Mouse (Mus musculus): Measurements from ENCODE around the gene Daam1. TPM values are rescaled to one million over a fixed set of nuclear protein-coding genes. Genes with fewer than 3 reads are reported as not detected.
"Not testable (repeated sequence)": the region's sequence is repeated elsewhere in the genome, so short reads cannot be mapped to it uniquely, and the experiment has no call there.

Daam1 gene
- total RNA-seq, 2 experiments from 2014 or later, result 66.6 to 71.9 TPM

DNA sequence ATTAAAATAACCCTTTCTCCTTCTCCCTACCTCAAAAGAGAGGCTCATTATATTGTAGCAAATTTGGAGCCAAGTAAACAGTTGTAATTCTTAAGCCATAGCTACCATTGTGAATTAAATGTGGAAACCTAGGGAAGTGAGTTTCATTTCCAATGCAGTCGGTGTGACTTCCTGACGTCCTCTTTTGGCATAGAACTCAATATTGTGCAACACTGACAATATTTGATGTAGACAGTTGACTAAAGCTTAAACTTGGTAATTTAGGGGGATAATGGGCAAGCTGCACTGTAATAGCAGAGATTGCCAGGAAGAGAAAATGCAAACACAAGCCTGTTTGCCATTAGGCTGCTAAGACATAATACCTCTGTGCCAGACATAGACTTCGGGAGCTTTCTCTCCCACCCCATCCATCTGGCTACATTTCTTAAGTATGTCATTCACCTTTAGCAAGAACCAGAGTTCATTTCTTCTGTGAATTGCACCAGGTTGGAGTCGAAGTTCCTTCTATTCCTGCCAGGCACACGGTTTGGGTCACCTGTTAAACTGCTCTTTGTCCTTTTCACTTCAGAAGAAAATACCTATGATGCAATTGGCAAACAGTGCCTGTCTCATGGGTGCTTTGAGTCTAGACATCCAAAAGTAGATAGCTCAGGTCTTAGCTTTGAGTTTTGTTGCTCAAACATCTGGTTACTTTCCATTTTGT is 5.2 kb downstream of the Daam1 start:
- DNase-seq, result no peak

- no peak for DNase-seq
Observed at GRCm38 (mm10) chr12:71836776-71837175, 5.9 kb downstream of the Daam1 start.

DNA sequence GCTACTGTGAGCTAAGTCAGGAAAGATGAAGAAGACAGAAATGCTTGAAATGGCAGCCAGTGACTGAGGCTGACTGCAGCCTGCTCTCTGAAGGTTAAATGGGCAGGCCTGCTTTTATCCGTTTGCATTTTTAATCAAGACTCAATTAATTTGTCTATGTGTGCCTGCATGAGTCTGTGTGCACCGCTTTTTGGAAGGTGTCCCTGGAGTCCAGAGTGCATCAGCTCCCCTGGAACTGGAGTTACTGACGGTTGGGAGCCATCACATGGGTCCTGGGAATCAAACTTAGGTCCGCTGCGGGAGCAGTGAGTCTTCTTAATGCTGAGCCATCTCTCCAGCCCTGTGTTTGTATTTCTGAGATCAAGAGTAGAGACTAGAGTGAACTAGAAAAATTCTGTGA is 6.7 kb downstream of the Daam1 start:
- DNase-seq, result no peak

DNA sequence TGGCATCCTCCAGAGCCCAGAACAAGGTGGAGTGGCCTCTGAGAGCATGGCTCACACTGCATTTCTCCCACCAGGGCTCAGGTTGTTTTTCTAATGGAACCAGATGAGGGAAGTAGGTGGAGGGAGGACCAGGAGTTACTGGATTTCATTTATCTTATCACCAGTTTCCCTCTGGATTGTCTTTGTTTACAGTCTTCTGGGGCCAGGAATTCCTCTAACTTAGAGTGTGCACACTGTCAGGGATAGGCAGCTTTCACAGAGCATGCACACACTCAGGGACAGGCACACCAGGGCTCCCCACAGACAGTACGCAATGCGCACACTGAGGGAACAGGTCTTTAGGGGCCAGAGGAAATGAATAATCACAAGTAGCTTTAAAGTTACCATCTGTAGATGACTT is 7.4 kb downstream of the Daam1 start:
- no peak for DNase-seq

- no peak for DNase-seq
Observed at GRCm38 (mm10) chr12:71839653-71840052, 8.8 kb downstream of the Daam1 start.

DNA sequence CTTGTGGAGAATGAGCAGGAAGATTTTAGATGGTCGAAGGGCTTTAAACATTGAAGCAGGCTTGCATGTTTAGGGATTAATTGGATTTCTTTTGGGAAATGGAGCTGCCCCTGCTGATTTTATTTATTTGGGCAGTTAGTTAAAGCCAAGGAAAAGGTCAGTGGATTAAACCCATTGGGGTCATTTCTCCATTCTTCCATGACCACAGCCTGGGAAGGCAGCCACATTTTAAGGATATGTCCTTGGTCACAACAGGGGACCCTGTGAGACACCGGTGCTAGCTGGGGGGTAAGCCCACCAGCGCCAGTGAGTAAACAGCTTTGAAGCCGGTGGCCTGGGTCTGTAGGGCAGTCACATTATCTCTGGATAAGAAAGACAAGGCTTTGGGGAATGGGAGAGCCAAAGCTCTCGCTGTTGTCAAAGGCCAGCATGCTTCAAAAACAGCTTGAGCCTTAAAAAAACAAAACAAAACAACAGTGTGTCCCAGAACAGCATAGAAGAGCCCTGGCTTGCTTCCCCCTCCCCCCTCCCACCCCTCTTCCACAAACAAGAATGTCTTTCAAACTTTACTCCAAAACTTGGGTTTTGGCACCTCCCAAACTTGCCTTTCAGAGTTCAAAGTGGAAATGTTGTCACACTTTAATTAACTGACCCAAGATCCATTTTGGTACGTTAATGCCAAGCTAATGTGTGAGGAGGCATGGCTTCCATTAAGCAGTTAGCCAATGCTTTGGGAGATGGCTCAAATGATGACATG is 9.7 kb downstream of the Daam1 start:
- no peak for DNase-seq

DNA sequence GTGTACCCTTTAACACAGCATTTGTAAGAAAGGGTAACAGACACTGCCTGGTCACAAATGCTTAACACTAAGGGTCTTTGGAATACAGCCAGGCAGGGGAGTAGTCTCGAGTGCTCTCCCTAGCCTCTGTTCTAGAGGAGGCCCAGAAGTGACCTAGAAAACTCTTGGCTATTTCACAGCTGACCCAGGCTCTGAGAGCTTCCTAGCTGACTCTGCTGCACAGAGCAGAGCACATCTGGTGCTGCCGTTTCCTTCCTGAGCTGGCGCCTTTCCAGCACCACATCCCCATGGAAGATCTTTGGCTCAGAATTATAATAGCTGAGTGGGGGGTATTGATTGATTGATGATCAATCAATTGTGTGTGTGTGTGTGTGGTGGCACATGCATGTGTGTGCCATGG is 11.1 kb downstream of the Daam1 start:
- DNase-seq, result no peak

DNA sequence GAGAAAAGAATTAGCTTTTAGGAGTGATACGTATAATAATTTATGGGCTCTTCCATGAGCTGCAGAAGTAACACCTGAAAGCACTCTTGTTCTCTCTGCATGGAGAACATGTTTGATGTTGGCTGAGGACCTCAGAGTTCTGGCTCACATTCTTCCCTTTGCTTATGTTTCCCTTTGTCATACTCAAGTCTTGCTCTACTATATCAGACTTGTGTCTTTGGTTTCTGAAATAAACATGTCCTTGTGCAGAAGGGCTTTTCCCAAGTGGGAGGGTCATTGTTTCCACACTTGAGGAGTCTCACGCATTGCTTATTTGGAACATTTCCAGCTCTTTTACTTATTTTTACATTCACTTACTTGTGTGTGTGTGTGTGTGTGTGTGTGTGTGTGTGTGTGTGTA is 11.7 kb downstream of the Daam1 start:
- no peak for DNase-seq

DNA sequence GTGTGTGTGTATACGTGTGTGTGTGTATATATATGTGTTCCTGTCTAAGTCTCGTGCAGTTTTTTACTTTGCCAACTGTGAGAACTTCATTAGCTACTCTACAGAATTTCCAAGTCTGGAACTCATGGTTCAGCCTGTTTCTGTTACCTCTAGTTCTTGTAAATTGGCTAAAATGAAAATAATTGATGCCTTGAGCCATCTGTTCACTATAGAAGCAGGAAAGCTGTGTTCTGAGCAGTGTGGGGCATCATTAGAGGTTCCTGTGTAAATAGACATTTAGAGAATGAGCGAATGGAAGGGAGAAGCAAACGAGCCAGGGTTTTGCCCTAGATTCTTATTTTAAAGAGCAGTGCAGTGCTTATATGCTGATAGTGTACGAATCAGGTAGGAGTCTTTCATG is 14.6 kb downstream of the Daam1 start:
- no peak for DNase-seq

DNA sequence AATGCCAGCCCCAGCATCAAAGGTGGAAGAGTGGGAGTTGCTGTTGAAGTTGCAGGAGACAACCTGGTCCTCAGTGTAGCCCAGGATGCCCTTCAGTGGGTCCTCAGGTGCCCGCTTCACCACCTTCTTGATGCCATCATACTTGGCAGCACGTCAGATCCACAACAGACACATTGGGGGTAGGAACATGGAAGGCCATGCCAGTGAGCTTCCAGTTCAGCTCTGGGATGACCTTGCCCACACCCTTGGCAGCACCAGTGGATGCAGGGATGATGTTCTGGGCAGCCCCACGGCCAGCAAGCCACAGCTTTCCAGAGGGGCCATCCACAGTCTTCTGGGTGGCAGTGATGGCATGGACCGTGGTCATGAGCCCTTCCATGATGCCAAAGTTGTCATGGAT is 15.5 kb downstream of the Daam1 start:
- not testable (repeated sequence) for DNase-seq

- not testable (repeated sequence) for DNase-seq
Observed at GRCm38 (mm10) chr12:71847024-71847423, 16.1 kb downstream of the Daam1 start.

GRCm38 (mm10) chr12:71847617-71848016 is 16.7 kb downstream of the Daam1 start:
- DNase-seq, result no peak

GRCm38 (mm10) chr12:71848037-71848776 is 17.3 kb downstream of the Daam1 start:
- DNase-seq, result no peak

GRCm38 (mm10) chr12:71849051-71849450 is 18.2 kb downstream of the Daam1 start:
- DNase-seq, result no peak

DNA sequence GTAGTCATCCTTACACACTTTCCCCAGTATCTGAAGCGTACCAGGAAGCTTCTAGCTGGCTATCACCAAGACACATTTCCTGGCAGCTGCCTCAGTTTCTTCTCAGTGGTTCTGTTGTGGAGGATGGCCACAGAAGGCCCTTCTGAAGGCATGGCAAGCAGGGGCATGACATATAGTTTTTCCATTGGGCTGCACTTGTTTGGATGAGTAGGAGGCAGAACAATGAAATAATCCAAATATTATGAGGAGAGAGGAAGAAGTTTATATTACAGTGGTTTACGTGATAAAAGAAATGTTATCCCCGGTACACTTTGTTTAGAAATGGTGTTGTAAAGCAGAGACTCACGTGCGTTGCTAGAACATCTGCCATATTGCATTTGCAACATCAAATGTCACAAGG is 19.3 kb downstream of the Daam1 start:
- no peak for DNase-seq

DNA sequence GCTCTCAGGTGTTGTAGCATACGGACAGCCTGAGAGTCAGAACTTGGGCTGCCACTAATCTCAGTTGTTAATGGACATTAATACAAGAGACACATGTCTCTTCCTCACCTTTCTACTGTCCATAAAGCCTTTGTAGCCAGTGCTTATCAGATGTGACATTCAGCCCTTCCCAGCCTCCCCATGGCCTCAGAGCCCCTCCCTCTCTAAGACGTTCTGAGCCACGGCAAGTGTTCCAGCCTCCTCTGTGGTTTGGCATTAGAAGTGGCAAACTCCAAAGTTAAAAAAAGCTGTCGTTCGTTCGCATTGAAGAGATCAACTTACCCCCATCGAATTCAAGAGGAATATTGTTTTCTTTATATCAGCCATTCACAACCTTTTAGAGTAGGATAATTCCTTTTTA is 21.8 kb downstream of the Daam1 start:
- no peak for DNase-seq

DNA sequence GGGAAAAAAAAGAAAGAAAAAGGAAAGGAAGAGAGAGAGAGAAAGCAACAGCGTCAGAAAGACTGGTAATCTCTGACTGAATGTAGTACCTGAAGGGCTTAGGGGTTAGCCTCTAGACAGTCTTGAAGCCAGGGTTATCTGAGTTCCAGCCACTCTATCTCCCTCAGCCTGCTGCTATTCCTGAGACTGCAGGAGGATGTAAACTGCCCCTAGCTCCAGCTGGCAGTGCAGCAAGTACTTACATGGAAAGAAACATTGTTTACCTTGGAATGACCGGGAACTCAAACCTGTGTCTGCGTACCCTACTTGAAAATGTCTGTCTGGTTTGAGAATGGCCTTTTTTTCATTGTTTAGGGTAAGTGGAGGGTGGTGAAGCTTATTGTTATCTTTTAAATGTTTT is 22.8 kb downstream of the Daam1 start:
- no peak for DNase-seq

- no peak for DNase-seq
Observed at GRCm38 (mm10) chr12:71854191-71854590, 23.3 kb downstream of the Daam1 start.

DNA sequence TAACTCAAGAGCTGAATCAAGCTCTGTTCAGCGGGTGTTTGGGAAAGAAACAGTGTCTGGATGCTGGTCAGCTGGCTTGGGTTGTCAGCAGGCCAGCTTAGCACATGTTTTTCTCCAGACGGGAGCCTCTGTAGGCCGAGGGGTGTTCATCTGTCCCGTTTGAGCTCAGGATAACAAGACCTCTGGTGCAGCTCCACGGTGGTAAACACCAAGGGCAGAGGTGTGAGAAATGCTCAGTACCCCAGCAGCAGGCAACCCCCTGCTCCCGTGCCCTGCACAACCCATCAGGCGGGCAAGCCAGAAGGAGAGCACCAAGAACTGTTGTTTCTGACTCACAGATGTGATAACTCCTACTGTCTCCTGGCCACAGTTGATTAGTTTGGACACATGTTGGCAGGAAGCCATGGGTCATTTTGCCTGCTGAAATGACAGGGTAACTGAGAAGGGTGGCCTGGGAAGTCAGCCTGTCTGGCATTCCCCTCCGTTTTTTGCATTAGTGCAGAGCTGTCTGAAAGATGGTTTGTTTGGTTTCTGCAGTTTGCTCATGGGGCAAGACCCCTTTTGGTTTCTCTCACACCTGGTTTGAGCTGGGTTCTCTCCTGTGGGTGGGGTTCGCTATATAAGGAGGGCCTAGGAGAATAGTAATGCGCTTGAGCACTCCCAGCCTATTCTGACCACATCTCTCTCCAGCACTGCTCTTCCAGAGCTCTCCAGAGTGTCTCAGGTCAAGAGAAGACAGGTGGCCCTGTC is 25.0 kb downstream of the Daam1 start:
- DNase-seq, result peak; percentile 37 to 39

- no peak for DNase-seq
Observed at GRCm38 (mm10) chr12:71856480-71856754, 25.5 kb downstream of the Daam1 start.

DNA sequence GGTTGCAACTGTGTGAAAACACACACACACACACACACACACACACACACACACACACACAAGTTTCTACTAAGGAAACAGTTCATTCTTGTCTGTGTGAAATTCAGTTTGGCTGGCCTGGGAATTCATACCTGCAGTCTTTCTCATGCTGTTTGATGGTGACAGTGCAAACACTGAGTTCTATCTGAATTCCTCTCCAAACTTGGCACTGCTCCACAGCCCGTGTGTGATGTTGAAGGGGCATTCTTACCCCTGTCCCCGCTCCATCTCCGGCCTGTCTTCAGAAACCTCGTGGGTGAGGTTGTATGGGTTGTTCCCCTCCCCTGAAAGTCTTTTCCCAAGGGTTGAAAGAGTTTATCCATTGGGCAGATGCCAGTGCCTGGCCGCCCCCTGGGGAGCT is 28.2 kb downstream of the Daam1 start:
- no peak for DNase-seq

DNA sequence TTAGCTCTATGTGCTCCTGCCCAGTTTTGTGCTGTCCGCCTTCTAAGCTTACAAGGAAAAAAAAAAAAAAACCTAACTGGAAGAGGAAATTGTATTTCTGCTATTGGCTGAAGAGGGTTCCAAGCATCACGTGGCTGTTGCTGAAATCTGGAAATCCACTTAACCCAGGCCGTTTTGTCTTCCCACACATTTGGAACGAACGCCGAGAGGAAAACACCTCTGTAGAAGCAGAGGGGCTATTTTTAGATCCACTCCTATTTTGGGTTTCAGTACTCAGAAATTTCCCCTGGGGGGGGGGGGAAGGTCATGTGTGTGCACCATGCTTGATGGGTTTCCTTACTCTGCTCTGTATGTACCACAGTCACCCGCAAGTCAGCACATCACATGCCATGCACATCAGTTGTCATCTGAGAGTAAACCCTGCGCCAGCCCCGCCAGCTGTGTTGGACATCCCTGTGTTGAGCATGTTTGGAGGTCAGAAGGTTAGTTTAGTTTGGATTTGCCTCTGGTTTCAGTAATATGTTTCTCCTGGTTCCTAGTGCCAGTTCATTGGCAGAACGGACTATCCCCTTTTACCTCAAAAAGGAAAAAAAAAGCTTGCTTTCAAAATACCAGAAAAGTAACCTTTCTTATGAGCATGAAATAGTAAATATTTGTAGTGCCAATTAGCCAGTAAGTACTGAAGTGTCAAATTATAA is 33.1 kb downstream of the Daam1 start:
- no peak for DNase-seq

GRCm38 (mm10) chr12:71864544-71864897 is 33.6 kb downstream of the Daam1 start:
- DNase-seq, result no peak

Data from layer of hippocampus, postnatal 36 days (tissue).